Mouse (Mus musculus) embryonic facial prominence, embryonic 11.5 days (tissue): ENCODE results near the gene Prkd3. TPM values are rescaled to one million over a fixed set of nuclear protein-coding genes. Genes with fewer than 3 reads are reported as not detected.

ENCODE experiments used
- ATAC-seq: fragments of 200-750 bp; cut with Nextera tagmentation; replicated peaks from 2 replicates; pipeline ENCODE4 v1.8.0; 2017; ENCODE audit warnings: low read depth; ENCODE audit not compliant: insufficient number of reproducible peaks, low FRiP score, low TSS enrichment
- DNase-seq: peaks from one replicate; pipeline ENCODE4 v3.0.0-alpha.2; 2015; ENCODE audit warnings: low spot score
- H3K27ac ChIP-seq: fragments of 300-500 bp; sonication (generic); replicated peaks from 2 replicates; pipeline ENCODE4 v1.5.1; 2014; ENCODE audit warnings: mild to moderate bottlenecking, low read depth, low read length, control low read depth
- H3K27me3 ChIP-seq: fragments of 300-500 bp; sonication (generic); 2 replicates; pipeline ENCODE4 v1.6.1; 2014; ENCODE audit warnings: mild to moderate bottlenecking, low read length, moderate library complexity, mixed read lengths; ENCODE audit not compliant: control insufficient read depth, insufficient read depth
- H3K36me3 ChIP-seq: fragments of 300-500 bp; sonication (generic); replicated peaks from 2 replicates; pipeline ENCODE4 v1.6.1; 2014; ENCODE audit warnings: low read depth, mild to moderate bottlenecking, low read length, moderate library complexity, mixed read lengths; ENCODE audit not compliant: control insufficient read depth, insufficient read depth
- H3K4me1 ChIP-seq: fragments of 300-500 bp; sonication (generic); 2 replicates; pipeline ENCODE4 v1.6.1; 2014; ENCODE audit warnings: low read length, mixed read lengths; ENCODE audit not compliant: control insufficient read depth, insufficient read depth
- H3K4me2 ChIP-seq: fragments of 300-500 bp; sonication (generic); 2 replicates; pipeline ENCODE4 v1.6.1; 2014; ENCODE audit warnings: low read depth, mild to moderate bottlenecking, control low read depth, low read length, moderate library complexity
- H3K4me3 ChIP-seq: fragments of 300-500 bp; sonication (generic); 2 replicates; pipeline ENCODE4 v1.5.1; 2014; ENCODE audit warnings: low read depth, low read length, control low read depth
- H3K9ac ChIP-seq: fragments of 300-500 bp; sonication (generic); replicated peaks from 2 replicates; pipeline ENCODE4 v1.6.1; 2014; ENCODE audit warnings: mild to moderate bottlenecking, control low read depth, low read length
- H3K9me3 ChIP-seq: fragments of 300-500 bp; sonication (generic); replicated peaks from 2 replicates; pipeline ENCODE4 v1.6.1; 2016; ENCODE audit warnings: mild to moderate bottlenecking, low read length, inconsistent platforms, mixed read lengths; ENCODE audit not compliant: control insufficient read depth
- WGBS: fragments of 180-500 bp; shearing (Covaris S2); extraction: QIAGEN DNeasy Blood & Tissue Kit; methylation state at CpG from one replicate; pipeline ENCODE4 v1.1.7; 2014; 5-methylcytosine and 5-hydroxymethylcytosine counted together
- polyA plus RNA-seq: library from polyadenylated mRNA; unstranded; fragments of >200 nt; fragmentation: Nextera tagmentation; extraction: Ambion mirVana; gene quantifications from 2 replicates; pipeline ENCODE4 v1.2.1, GENCODE M21; 2014

Gene Prkd3
- polyA plus RNA-seq, 1 experiment from 2014 or later, result 58.7 TPM

DNA sequence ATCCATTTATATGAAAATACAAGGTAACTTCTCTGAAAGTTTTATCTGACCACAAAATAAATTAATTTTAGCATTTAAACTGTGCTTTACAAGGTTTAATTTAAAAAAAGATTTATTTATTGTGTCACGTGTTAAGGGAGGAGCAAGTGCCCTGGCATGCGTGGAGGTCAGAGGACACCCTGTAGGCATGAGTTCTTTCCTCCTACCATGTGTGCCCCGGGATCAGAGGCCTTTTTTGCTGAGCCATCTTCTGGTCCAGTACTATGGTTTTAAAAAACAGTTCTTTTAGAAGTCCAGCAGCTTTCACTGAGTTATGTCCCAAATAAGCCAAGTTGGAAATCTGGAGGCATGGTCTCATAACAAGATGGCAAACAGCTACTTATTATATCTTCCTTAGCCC lies 36.9 kb downstream of the Prkd3 start:
- Histone ChIP-seq H3K27me3 (no peaks in the 10 kb centered on the region), H3K4me1 (no peaks in the 10 kb centered on the region), H3K36me3 (no peaks in the 10 kb centered on the region; the same call in 1 of the 2 replicates)

DNA sequence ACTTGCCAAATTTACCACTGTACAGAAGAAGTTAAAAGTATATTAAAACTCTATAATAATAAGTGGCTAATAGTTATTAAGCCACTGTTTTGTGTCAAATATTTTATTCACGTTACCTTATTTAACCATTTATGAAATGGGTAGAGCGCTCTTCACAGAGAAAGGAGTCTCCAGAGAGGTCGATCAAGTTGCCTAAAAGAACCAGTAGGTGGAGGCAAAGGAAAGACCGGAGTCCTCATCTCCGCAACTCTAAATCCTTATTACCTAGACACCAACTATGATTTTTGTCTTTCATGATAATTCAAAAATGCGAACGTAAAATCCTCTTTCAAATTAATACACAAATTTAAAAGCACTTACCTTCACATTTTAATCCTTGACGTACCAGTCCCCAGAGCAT lies 37.5 kb downstream of the Prkd3 start:
- ATAC-seq, result no peak
- H3K36me3 ChIP-seq, result no peaks in the 10 kb centered on the region; the same call in 1 of the 2 replicates

More for the DNA sequence above, 36.9 kb downstream of the Prkd3 start:
- Histone ChIP-seq H3K9ac (no peak overlapping the region), H3K4me3 (no peak overlapping the region), H3K27ac (no peak overlapping the region), H3K4me2 (no peak overlapping the region), H3K9me3 (no peaks in the 10 kb centered on the region)
- DNase-seq, result no peak
- 88% methylated on average over 3 of the region's 3 CpGs for WGBS
- no peak for ATAC-seq

DNA sequence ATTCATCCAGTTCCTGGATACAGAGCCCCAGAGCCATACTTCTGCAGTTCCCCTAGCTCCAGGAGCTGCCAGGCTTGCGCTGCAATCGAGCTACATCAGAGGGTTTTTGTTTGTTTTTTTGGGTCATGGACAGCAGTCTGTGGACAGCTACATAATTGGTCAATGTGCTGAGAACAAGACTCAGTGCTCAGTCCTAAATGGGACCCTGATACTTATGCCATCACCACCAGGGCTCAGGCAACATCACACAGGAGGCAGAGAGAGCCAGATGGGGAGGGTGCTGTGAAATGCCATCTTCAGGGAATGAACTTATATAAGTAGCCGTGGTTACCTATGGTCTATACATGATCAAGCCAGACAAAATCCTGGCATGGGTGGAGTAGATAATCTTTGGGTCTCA lies 52.1 kb downstream of the Prkd3 start:
- Histone ChIP-seq H3K27ac (no peak overlapping the region), H3K36me3 (no peaks in the 10 kb centered on the region), H3K4me2 (no peak overlapping the region), H3K4me3 (no peak overlapping the region), H3K27me3 (no peaks in the 10 kb centered on the region), H3K9me3 (no peaks in the 10 kb centered on the region), H3K4me1 (no peaks in the 10 kb centered on the region), H3K9ac (no peak overlapping the region)
- no peak for ATAC-seq
- WGBS, result 75% methylated on average over 3 of the region's 3 CpGs
- DNase-seq, result no peak

More for the DNA sequence above, 37.5 kb downstream of the Prkd3 start:
- no peak for DNase-seq
- no peak overlapping the region for H3K4me3 ChIP-seq
- H3K27me3 ChIP-seq, result no peaks in the 10 kb centered on the region
- 94% methylated on average over 8 of the region's 8 CpGs for WGBS
- no peaks in the 10 kb centered on the region for H3K9me3 ChIP-seq
- no peak overlapping the region for H3K9ac ChIP-seq
- H3K4me2 ChIP-seq, result no peak overlapping the region
- H3K27ac ChIP-seq, result no peak overlapping the region
- no peaks in the 10 kb centered on the region for H3K4me1 ChIP-seq

DNA sequence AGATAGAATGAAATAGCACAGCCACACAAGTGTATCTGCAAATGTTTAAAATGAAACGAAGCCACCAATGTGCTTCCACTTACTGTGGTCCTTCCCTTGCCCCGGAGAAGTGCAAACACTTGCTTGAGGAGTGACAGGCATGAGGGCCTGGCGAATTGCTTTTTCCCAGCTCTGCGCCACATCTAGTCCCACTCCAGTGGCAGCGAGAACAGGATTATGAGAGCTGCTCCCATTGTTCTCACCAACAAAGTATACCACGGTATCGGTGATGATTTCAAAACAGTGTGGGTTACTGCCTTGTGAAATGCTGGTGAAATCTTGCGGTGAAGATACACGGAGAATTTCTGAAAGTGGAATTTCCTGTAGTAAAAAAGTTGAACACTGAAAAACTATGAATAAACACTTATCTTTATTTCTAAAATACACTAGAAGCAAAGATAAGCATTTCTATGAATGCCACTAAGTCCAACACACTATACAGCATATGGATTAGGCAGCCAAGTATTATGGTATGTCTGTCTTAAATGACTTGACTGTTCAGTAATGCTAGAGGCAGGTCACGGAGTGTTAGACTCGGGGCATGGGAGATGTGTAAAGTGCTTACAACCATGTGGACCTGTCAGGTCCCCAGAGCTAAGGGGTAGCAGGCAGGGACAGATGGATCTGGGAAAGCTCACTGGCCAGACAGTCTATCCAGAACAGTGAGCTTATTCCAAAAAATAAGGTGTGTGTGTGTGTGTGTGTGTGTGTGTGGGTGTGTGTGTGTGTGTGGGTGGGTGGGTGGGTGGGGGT lies 54.3 kb downstream of the Prkd3 start:
- H3K4me1 ChIP-seq, result no peaks in the 10 kb centered on the region
- H3K27ac ChIP-seq, result no peak overlapping the region
- H3K27me3 ChIP-seq, result no peaks in the 10 kb centered on the region
- DNase-seq (no peak), ATAC-seq (no peak)
- no peaks in the 10 kb centered on the region for H3K9me3 ChIP-seq
- peaks cover 3% of the 10 kb centered on the region; the same call in 1 of the 2 replicates for H3K36me3 ChIP-seq
- no peak overlapping the region for H3K4me3 ChIP-seq
- H3K4me2 ChIP-seq, result no peak overlapping the region
- WGBS, result 93% methylated on average over 11 of the region's 11 CpGs
- no peak overlapping the region for H3K9ac ChIP-seq

DNA sequence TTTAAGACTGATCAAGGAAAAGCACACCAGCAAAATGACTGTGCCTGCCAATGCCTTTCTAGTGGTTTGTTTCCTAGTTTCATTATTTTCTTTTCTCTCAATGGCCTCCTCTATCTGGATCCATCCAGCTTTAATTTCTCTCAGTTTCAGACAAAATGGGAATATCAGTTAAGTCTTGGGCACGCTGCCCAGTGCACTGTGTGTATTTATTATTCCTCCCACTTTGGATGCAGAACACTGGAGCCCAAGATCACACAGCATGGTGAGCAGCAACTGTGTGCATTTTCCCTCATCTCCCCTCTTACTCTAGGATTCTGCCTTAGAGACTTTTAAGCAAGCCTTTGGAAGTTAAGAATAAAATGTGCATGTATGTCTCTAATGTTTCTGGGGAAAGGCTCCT lies 56.2 kb downstream of the Prkd3 start:
- Histone ChIP-seq H3K4me2 (no peak overlapping the region), H3K27ac (no peak overlapping the region), H3K36me3 (peaks cover 3% of the 10 kb centered on the region; the same call in 1 of the 2 replicates), H3K4me3 (no peak overlapping the region), H3K27me3 (no peaks in the 10 kb centered on the region), H3K4me1 (no peaks in the 10 kb centered on the region), H3K9ac (no peak overlapping the region), H3K9me3 (no peaks in the 10 kb centered on the region)
- 97% methylated on average over 1 of the region's 1 CpGs for WGBS
- ATAC-seq (no peak), DNase-seq (no peak)

DNA sequence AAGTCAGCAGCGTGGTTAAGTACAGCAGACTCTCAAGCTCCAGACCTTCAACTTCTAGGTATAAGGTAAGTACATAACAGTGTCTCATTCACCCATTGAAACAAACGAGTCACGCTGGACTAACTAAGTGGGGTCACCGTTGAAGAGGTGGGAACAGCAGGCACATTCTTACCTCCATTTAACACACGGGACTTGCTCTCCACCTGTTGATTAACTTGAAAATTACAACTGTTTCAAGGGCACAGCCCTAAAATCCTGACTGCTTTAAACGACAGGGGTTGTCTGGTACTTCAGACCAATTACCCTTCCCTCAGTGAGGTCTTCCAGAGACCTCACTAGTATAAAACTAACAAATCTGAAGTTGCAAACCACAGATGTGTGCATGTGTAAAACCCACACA lies 61.1 kb downstream of the Prkd3 start:
- Histone ChIP-seq H3K4me2 (no peak overlapping the region), H3K27ac (no peak overlapping the region), H3K36me3 (peaks cover 6% of the 10 kb centered on the region; the same call in 1 of the 2 replicates), H3K9me3 (no peaks in the 10 kb centered on the region), H3K27me3 (no peaks in the 10 kb centered on the region), H3K9ac (no peak overlapping the region), H3K4me3 (no peak overlapping the region), H3K4me1 (no peaks in the 10 kb centered on the region)
- no peak for DNase-seq
- no peak for ATAC-seq
- WGBS, result 79% methylated on average over 6 of the region's 6 CpGs

DNA sequence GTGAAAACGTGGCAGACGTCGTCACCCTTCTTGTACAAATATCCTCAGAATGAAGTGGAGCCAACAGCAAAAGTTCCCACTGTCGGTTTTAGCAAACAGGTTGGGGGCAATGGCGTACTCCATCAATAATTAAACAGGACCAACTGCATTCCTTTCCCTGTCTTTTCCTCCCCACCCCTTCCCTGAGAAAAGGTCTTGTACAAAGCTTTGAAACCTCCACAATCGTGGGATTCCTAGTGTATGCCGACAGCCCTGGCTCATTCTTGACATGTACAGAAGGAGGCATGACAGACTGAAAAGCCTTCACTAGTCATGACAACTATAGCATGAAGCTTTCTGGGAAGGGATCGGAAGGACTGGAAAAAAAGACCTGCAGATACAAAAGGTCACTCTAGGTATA lies 67.4 kb downstream of the Prkd3 start:
- Histone ChIP-seq H3K4me1 (no peaks in the 10 kb centered on the region), H3K36me3 (peaks cover 3% of the 10 kb centered on the region), H3K4me2 (no peak overlapping the region), H3K4me3 (no peak overlapping the region), H3K27me3 (no peaks in the 10 kb centered on the region), H3K9ac (no peak overlapping the region), H3K27ac (no peak overlapping the region), H3K9me3 (no peaks in the 10 kb centered on the region)
- WGBS, result 88% methylated on average over 8 of the region's 8 CpGs
- ATAC-seq, result no peak
- no peak for DNase-seq

DNA sequence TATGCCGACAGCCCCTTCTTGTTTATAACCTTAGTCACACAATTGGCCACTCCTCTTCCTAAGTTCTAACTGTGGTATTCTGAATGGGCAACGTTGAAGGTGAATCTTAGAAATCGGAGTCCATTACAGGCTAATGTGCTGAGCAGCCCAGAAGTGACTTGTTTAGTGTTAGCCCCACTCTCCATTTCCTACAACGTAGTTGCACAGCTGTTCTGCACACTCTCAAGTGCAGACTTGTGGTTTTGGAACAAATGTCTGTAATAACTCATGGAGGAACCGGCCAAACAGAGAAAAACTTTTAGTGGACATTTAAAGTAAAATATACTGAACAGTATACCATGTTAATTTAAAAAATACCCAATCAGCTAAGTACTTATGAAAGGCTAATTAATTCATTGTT lies 68.5 kb downstream of the Prkd3 start:
- H3K9ac ChIP-seq, result no peak overlapping the region
- ATAC-seq, result no peak
- H3K4me2 ChIP-seq, result no peak overlapping the region
- H3K4me3 ChIP-seq, result no peak overlapping the region
- no peaks in the 10 kb centered on the region for H3K9me3 ChIP-seq
- H3K36me3 ChIP-seq, result peaks cover 3% of the 10 kb centered on the region
- DNase-seq, result no peak
- no peaks in the 10 kb centered on the region for H3K27me3 ChIP-seq
- H3K4me1 ChIP-seq, result no peaks in the 10 kb centered on the region
- no peak overlapping the region for H3K27ac ChIP-seq
- 91% methylated on average over 5 of the region's 5 CpGs for WGBS
